Mouse (Mus musculus) neural tube, embryonic 14.5 days (tissue): Measurements from ENCODE around the gene Crb1. TPM values are rescaled to one million over a fixed set of nuclear protein-coding genes. Genes with fewer than 3 reads are reported as not detected.

ENCODE experiments used
- ATAC-seq: fragments of 200-750 bp; cut with Nextera tagmentation; 2 replicates; pipeline ENCODE4 v1.8.0; 2017; ENCODE audit warnings: low read depth, mild to moderate bottlenecking, moderate TSS enrichment, moderate library complexity
- H3K27ac ChIP-seq: fragments of 300-500 bp; sonication (generic); 2 replicates; pipeline ENCODE4 v1.5.1; 2014; ENCODE audit warnings: low read depth, mild to moderate bottlenecking, control low read depth, low read length, moderate library complexity, mixed read lengths
- H3K27me3 ChIP-seq: fragments of 300-500 bp; sonication (generic); 2 replicates; pipeline ENCODE4 v1.6.1; 2014; ENCODE audit warnings: low read length; ENCODE audit not compliant: control insufficient read depth, insufficient read depth
- H3K36me3 ChIP-seq: fragments of 300-500 bp; sonication (generic); 2 replicates; pipeline ENCODE4 v1.6.1; 2014; ENCODE audit warnings: low read length, mixed read lengths; ENCODE audit not compliant: control insufficient read depth, insufficient read depth
- H3K4me1 ChIP-seq: fragments of 300-500 bp; sonication (generic); 2 replicates; pipeline ENCODE4 v1.6.1; 2014; ENCODE audit warnings: low read length; ENCODE audit not compliant: control insufficient read depth, insufficient read depth
- H3K4me2 ChIP-seq: fragments of 300-500 bp; sonication (generic); 2 replicates; pipeline ENCODE4 v1.6.1; 2014; ENCODE audit warnings: mild to moderate bottlenecking, low read depth, low read length, control low read depth
- H3K4me3 ChIP-seq: fragments of 300-500 bp; sonication (generic); 2 replicates; pipeline ENCODE4 v1.5.1; 2014; ENCODE audit warnings: low read depth, low read length, control low read depth, mixed read lengths
- H3K9ac ChIP-seq: fragments of 300-500 bp; sonication (generic); replicated peaks from 2 replicates; pipeline ENCODE4 v1.6.1; 2014; ENCODE audit warnings: low read depth, mild to moderate bottlenecking, control low read depth, low read length, mixed read lengths
- H3K9me3 ChIP-seq: fragments of 300-500 bp; sonication (generic); 2 replicates; pipeline ENCODE4 v1.6.1; 2016; ENCODE audit warnings: low read length; ENCODE audit not compliant: control insufficient read depth
- WGBS: fragments of 180-500 bp; shearing (Covaris S2); extraction: QIAGEN DNeasy Blood & Tissue Kit; methylation state at CpG from one replicate; pipeline ENCODE4 v1.1.7; 2014; 5-methylcytosine and 5-hydroxymethylcytosine counted together
- polyA plus RNA-seq: library from polyadenylated mRNA; unstranded; fragments of >200 nt; fragmentation: Nextera tagmentation; extraction: Ambion mirVana; gene quantifications from 2 replicates; pipeline ENCODE4 v1.2.1, GENCODE M21; 2014

Gene Crb1
- polyA plus RNA-seq, 1 experiment from 2014 or later = 1.5 TPM

DNA sequence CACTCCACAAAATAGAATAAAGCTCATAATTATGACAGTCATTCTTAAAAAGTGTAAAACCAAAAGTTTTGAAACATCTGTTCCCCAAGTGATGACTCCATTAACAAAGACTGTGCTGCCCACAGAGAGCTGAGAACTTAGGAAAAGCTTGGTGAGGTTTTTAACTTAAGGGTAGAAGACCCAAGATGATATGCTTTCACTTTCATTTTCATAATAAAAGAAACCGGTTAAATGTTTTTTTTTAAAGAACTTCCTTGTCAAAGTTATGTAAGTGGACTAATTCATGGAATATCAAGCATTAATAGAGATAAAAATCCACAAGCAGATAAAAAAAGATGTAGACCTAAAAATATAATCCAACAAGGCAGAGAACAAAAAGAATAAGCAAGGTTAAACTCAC lies 113.7 kb downstream of the Crb1 start:
- Histone ChIP-seq H3K9me3 (no peaks in the 10 kb centered on the region), H3K27me3 (no peaks in the 10 kb centered on the region), H3K36me3 (no peaks in the 10 kb centered on the region), H3K4me1 (no peaks in the 10 kb centered on the region), H3K4me3 (no peak overlapping the region), H3K4me2 (no peak overlapping the region), H3K9ac (no peak overlapping the region), H3K27ac (no peak overlapping the region)
- ATAC-seq = no peak
- WGBS = 64% methylated on average over 1 of the region's 1 CpGs

DNA sequence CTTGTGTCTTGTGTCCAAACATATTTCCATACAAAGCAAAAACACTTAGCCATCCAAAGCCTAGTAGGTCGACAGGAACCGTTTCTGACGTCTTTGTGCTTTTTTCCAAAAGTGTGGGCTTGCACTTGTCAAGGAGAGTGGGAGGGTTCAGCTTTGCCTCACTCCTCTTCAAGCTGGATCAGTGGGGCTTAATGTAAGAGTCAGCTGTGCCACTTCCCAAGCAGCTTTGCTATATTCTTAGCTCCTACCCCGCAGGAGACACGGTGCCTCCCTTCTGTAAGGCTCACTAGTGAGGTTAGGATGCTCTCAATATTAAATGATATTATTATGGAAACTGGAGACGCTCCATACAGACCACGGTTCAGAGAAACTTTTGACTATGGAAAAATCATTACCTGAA lies 121.3 kb downstream of the Crb1 start:
- Histone ChIP-seq H3K4me3 (no peak overlapping the region), H3K4me1 (no peaks in the 10 kb centered on the region), H3K27me3 (no peaks in the 10 kb centered on the region), H3K9ac (no peak overlapping the region), H3K4me2 (no peak overlapping the region), H3K9me3 (no peaks in the 10 kb centered on the region), H3K27ac (no peak overlapping the region), H3K36me3 (no peaks in the 10 kb centered on the region)
- WGBS = 82% methylated on average over 7 of the region's 7 CpGs
- ATAC-seq = no peak

DNA sequence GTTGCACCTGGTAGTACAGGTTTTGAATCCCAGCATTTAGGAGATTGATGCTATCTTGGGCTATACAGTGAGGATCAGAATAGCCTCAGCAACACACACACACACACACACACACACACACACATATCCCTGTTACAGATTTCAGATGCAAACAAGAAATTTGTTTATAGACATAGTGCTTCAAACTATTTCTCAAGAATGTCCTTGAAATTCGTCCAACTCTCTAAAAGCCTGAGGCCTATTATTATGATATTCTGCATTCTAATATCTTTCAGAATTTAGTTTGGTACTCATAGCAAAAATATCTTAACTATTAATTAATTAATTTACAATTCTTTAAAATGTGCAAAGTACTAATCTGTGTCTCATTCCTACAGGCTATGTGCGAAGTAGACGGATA lies 124.9 kb downstream of the Crb1 start:
- Histone ChIP-seq H3K27ac (no peak overlapping the region), H3K4me1 (no peaks in the 10 kb centered on the region), H3K4me3 (no peak overlapping the region), H3K9me3 (no peaks in the 10 kb centered on the region), H3K4me2 (no peak overlapping the region), H3K9ac (no peak overlapping the region), H3K36me3 (no peaks in the 10 kb centered on the region), H3K27me3 (no peaks in the 10 kb centered on the region)
- 90% methylated on average over 3 of the region's 3 CpGs for WGBS
- ATAC-seq = no peak

DNA sequence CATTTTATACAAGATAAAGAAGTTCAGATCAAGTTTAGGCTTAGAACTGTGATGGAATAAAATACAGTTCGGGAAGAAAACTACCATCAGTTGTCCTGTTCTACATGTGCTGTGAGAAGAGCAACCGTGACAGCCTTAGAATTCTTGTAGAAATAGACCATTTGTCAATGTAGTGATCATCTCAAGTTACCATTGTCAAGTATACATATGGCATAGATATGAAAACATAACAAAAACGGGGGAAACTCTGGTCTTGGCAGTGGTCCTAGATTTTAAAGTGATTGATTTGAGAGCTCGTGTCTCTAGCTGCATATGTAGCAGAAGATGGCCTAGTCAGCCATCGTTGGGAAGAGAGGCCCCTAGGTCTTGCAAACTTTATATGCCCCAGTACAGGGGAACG lies 127.7 kb downstream of the Crb1 start:
- Histone ChIP-seq H3K4me1 (no peaks in the 10 kb centered on the region), H3K4me2 (no peak overlapping the region), H3K36me3 (no peaks in the 10 kb centered on the region), H3K9me3 (no peaks in the 10 kb centered on the region), H3K9ac (no peak overlapping the region), H3K27ac (no peak overlapping the region), H3K27me3 (no peaks in the 10 kb centered on the region), H3K4me3 (no peak overlapping the region)
- ATAC-seq = no peak
- WGBS = 89% methylated on average over 6 of the region's 6 CpGs

DNA sequence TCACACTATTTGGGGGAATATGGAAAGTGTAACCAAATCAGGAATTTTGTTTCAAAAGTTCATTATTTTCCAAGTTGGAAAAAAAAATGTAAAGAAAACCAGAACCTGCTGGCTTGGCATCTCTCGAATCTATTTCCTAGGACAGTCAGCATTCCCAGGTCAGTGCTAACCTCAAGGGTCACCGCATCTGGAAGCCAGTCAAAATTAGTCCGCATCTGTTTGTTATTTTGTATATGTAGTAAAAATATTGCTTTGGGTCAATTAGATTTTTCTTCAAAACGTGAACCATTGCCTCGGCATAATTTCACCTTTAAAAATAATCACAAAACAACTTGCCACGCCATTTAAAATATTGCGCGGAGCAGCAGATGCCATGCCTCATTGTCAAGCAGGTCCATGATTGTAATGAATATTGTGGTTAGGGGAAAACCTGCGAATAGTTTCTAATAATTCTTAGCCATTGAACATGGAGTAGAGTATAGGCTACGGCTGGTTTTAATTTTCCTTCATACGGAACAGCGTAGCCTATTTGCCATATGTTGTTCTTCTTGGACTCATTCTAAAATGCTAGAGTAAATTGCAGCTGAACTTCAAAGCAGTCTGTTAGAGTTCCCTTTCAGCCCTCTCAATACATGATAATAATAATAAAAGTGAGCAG lies 130.0 kb downstream of the Crb1 start:
- Histone ChIP-seq H3K36me3 (no peaks in the 10 kb centered on the region), H3K27ac (no peak overlapping the region), H3K4me3 (no peak overlapping the region), H3K4me2 (no peak overlapping the region), H3K9ac (no peak overlapping the region), H3K9me3 (no peaks in the 10 kb centered on the region), H3K27me3 (no peaks in the 10 kb centered on the region), H3K4me1 (no peaks in the 10 kb centered on the region)
- WGBS = 85% methylated on average over 12 of the region's 12 CpGs
- no peak for ATAC-seq

DNA sequence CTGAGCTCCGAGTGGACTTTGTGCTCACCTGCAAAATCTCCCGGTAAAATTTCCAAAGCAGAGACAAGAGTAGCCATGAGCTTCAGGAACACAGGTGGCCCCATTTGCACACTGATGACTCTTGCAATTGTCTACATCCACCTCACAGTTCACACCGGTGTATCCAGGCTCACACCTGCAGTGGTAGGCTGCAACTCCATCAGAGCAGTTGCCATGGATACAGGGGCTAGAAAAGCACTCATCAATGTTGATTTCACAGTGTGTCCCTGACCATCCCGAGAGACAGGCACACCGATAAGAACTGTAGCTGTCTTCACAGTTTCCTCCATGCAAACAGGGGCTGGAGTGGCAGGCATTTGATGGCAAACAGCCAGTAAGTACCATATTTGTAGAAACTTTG lies 140.1 kb downstream of the Crb1 start:
- Histone ChIP-seq H3K36me3 (no peaks in the 10 kb centered on the region), H3K9ac (no peak overlapping the region), H3K4me3 (no peak overlapping the region), H3K9me3 (no peaks in the 10 kb centered on the region), H3K27ac (no peak overlapping the region), H3K4me1 (no peaks in the 10 kb centered on the region), H3K27me3 (no peaks in the 10 kb centered on the region), H3K4me2 (no peak overlapping the region)
- ATAC-seq = 0 out of 2 replicates have a peak, but pooled peaks have one; percentile 41
- 52% methylated on average over 5 of the region's 5 CpGs for WGBS

DNA sequence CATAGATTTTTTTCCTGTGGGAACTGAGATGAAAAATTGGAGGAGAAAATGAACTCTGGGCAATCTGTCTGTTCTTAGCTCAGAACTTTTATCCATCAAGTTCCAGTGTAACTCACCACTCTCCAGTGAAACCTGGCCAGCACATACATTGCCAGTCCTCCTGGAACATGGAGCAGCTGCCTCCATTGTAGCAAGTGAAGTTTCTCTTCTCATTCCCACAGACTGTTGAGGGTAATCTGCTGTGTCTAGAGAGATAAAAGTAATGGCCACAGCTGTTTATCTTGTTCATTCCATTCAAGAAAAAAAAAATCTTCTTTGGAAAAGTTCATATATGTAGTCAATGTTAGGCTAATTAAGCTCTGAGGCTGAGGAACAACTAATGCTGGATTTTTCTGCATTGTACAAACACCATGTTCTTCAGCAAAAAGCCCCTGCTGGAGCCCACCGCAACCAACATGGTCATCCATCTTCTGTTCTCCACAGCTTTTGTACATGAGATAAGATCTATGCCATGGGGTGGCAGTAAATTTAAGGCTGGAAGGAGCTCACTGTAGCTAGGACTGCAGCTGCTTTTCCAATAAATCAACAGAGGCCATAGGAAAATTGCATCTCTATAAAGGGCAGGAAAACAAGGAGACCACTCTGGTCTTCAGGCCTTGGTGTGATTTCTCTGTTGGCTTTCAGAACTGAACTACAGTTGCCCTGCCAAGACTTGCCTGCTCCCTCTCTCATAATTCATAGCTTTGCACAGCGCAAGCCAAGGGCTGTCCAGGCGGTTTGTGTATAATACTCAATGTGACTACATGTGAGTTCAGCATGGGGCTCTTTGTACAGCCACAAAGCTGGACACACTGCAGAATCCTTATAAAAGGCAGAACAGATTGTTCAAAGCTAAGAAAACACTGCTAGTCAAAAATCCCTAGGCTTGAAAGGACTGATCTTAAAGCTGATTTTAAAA lies 142.0 kb downstream of the Crb1 start:
- 35% methylated on average over 3 of the region's 3 CpGs for WGBS
- Histone ChIP-seq H3K4me1 (no peaks in the 10 kb centered on the region), H3K36me3 (no peaks in the 10 kb centered on the region), H3K27me3 (no peaks in the 10 kb centered on the region), H3K9ac (no peak overlapping the region), H3K4me3 (no peak overlapping the region), H3K4me2 (no peak overlapping the region), H3K27ac (no peak overlapping the region), H3K9me3 (no peaks in the 10 kb centered on the region)
- ATAC-seq = peak; percentile 44; the same call in 1 of the 2 replicates

DNA sequence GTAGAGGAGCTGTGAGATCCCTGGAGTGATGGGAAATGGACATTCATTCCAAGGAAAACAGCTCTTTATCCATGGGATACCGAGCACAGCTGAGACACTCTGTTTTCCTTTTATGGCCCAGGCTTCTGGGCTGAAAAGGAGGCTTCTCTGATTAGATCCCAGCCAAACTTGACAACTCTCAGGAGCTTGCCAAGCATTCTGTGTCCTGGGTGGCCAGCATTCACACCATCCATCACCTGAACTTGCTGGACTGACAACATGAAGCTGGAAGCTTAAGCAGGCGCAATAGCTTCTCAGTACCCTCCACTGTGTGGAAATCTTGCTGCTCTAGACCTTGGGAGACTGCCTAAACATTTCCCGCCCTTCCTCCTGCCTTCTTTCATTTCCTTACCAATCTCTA lies 144.3 kb downstream of the Crb1 start:
- Histone ChIP-seq H3K36me3 (no peaks in the 10 kb centered on the region), H3K9ac (no peak overlapping the region), H3K27ac (no peak overlapping the region), H3K4me3 (no peak overlapping the region), H3K4me2 (no peak overlapping the region), H3K27me3 (no peaks in the 10 kb centered on the region), H3K9me3 (no peaks in the 10 kb centered on the region), H3K4me1 (no peaks in the 10 kb centered on the region)
- 56% methylated on average over 3 of the region's 3 CpGs for WGBS
- peak; percentile 46; the same call in 1 of the 2 replicates for ATAC-seq

DNA sequence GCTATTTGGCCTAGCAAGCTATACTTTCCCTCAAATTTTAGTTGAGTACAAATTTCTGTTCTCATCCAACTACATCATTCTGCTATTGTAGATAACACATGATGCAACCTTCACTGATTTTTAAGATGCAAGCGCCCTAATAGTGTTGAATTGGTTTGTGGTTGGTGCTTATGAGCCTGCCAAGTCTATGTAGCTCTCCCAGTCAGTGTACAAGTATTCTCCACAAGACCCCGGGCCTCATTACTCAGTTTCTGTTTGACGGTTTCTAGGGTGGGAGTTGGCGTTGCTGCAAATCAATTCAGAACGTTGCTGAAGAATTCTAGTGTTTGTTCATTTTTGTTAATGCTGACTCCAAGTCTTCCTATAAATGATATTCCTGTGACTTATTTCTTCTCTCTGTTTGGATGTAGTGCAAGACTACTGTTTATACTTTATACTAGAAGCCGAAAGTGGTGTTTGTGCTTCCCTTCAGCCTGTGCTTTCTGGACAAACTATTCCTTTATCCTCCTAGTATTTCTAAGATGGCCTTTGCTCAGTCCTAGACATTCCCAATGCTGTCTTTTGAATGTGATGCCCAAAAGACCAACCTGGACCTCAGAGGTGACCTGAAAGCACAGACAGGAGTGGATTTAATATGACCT lies 152.5 kb downstream of the Crb1 start:
- H3K4me3 ChIP-seq = no peak overlapping the region
- H3K4me2 ChIP-seq = no peak overlapping the region
- no peaks in the 10 kb centered on the region for H3K27me3 ChIP-seq
- H3K4me1 ChIP-seq = no peaks in the 10 kb centered on the region
- ATAC-seq = no peak
- no peaks in the 10 kb centered on the region for H3K36me3 ChIP-seq
- no peak overlapping the region for H3K9ac ChIP-seq
- 87% methylated on average over 6 of the region's 6 CpGs for WGBS
- H3K9me3 ChIP-seq = no peaks in the 10 kb centered on the region
- no peak overlapping the region for H3K27ac ChIP-seq
